Mouse (Mus musculus) megakaryocyte-erythroid progenitor cell, adult 5-6 weeks (primary cell): ENCODE measurements around the gene Ptprd. TPM values are rescaled to one million over a fixed set of nuclear protein-coding genes. Genes with fewer than 3 reads are reported as not detected.

Experiments
- ATAC-seq: replicated peaks from 2 replicates; pipeline ENCODE4 v1.8.0; 2016; ENCODE audit warnings: mild to moderate bottlenecking, inconsistent platforms; ENCODE audit not compliant: severe bottlenecking, poor library complexity, low FRiP score, low TSS enrichment
- total RNA-seq, 2 experiments: library from RNA; stranded (forward) in 1 of 2; stranded (reverse) in 1 of 2; fragments of 200-1000, 215-1000 nt in 1 of 2; fragments of >200 nt in 1 of 2; fragmentation: Nextera tagmentation in 1 of 2; gene quantifications; 2 replicates each; pipeline ENCODE4 v1.2.3; 2014 to 2017

Gene Ptprd
- total RNA-seq, 2 experiments from 2014 or later, result not detected

GRCm38 (mm10) chr4:75953349-75954060 is 2258.3 kb downstream of the Ptprd start:
- ATAC-seq, result no peak

GRCm38 (mm10) chr4:75950582-75950981 is 2261.2 kb downstream of the Ptprd start:
- no peak for ATAC-seq

- ATAC-seq, result no peak
Observed at GRCm38 (mm10) chr4:75894871-75895270, 2316.9 kb downstream of the Ptprd start.
